Mouse (Mus musculus) liver, postnatal 0 days (tissue): Measurements from ENCODE around the gene Dlg3. TPM values are rescaled to one million over a fixed set of nuclear protein-coding genes. Genes with fewer than 3 reads are reported as not detected.

Experiments used
- ATAC-seq: fragments of 200-750 bp; cut with Nextera tagmentation; 2 replicates; pipeline ENCODE4 v1.8.0; 2017; ENCODE audit warnings: mild to moderate bottlenecking, moderate library complexity
- DNase-seq: peaks from one replicate; pipeline ENCODE4 v3.0.0-alpha.2; 2016
- H3K27ac ChIP-seq: fragments of 300-500 bp; sonication (generic); 2 replicates; pipeline ENCODE4 v1.5.1; 2014; ENCODE audit warnings: antibody characterized with exemption, moderate library complexity, mild to moderate bottlenecking, low read depth
- H3K27me3 ChIP-seq: fragments of 300-500 bp; sonication (generic); 2 replicates; pipeline ENCODE4 v1.6.1; 2014; ENCODE audit warnings: low read length, control low read depth, mixed read lengths; ENCODE audit not compliant: insufficient read depth
- H3K36me3 ChIP-seq: fragments of 300-500 bp; sonication (generic); replicated peaks from 2 replicates; pipeline ENCODE4 v1.6.1; 2014; ENCODE audit warnings: mild to moderate bottlenecking, control low read depth, low read length, moderate library complexity, mixed read lengths; ENCODE audit not compliant: insufficient read depth
- H3K4me1 ChIP-seq: fragments of 300-500 bp; sonication (generic); 2 replicates; pipeline ENCODE4 v1.6.1; 2014; ENCODE audit warnings: antibody characterized with exemption, mild to moderate bottlenecking, control low read depth; ENCODE audit not compliant: insufficient read depth
- H3K4me2 ChIP-seq: fragments of 300-500 bp; sonication (generic); 2 replicates; pipeline ENCODE4 v1.6.1; 2014; ENCODE audit warnings: low read depth, mild to moderate bottlenecking, low read length, moderate library complexity, mixed read lengths
- H3K4me3 ChIP-seq: fragments of 300-500 bp; sonication (generic); 2 replicates; pipeline ENCODE4 v1.5.1; 2014; ENCODE audit warnings: low read depth, low read length
- H3K9ac ChIP-seq: fragments of 300-500 bp; sonication (generic); replicated peaks from 2 replicates; pipeline ENCODE4 v1.6.1; 2014; ENCODE audit warnings: mild to moderate bottlenecking, moderate library complexity
- H3K9me3 ChIP-seq: fragments of 300-500 bp; sonication (generic); 2 replicates; pipeline ENCODE4 v1.6.1; 2016; ENCODE audit warnings: mild to moderate bottlenecking, control low read depth, low read length, mixed read lengths
- CTCF ChIP-seq: sonication (generic); IDR thresholded peaks from 2 replicates; pipeline ENCODE4 v1.5.1; 2016; ENCODE audit warnings: antibody characterized with exemption, low read depth
- EP300 ChIP-seq: IDR thresholded peaks from 2 replicates; pipeline ENCODE4 v1.6.1; 2016; ENCODE audit warnings: antibody characterized with exemption, low read depth, mild to moderate bottlenecking
- WGBS: fragments of 180-500 bp; shearing (Covaris S2); extraction: QIAGEN DNeasy Blood & Tissue Kit; methylation state at CpG from one replicate; pipeline ENCODE4 v1.1.7; 2014; ENCODE audit not compliant: insufficient replicate concordance; 5-methylcytosine and 5-hydroxymethylcytosine counted together
- polyA plus RNA-seq: library from polyadenylated mRNA; unstranded; fragments of >200 nt; fragmentation: Nextera tagmentation; extraction: Ambion mirVana; gene quantifications from 2 replicates; pipeline ENCODE4 v1.2.1, GENCODE M21; 2015

Dlg3 gene
- polyA plus RNA-seq: 0.42 and 0.43 TPM in 2 replicates

DNA sequence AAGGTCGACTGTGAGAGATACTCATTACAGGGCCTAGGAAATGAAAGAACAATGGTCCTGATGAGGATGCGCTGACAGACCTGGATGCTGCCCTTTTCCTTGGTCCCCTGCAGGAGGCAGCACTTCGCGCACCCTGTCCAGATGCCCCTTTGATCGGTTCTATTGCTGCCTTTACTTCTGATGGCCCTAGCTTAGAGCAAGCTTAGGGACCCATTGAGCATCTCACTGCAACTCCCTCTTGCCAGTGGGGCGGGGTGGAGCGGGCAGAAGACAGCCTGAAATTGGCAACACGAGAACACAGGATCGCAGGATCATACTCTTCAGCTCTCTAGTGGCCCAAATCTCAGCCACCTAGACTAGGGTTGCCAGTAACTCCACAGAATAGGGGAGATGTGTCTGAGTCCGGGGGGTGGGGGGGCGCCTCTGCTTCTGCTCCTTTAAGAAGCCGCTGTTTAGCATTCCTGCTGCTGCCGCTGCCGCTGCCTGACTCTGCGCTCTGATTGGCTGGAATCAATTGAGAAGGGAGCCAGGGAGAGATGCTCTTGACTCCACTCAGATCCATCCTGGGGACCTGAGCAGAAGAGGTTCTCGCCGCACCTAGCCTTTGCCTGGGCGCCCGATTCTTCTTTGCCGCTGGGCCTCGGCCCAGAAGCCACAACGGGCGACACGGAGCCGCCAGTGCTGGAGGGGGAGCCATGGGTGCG is at the start of gene Dlg3:
Dlg3 (plus strand) TSS at position 542 of the 704 bp plus-strand sequence.
- H3K27ac ChIP-seq: no peak within 1 kb of the TSS
- H3K4me1 ChIP-seq: no peaks in the 10 kb centered on the region
- no peak within 1 kb of the TSS for H3K9ac ChIP-seq
- ATAC-seq: no peak
- DNase-seq: no peak
- H3K27me3 ChIP-seq: peaks cover 27% of the 10 kb centered on the region
- no peak for TF ChIP-seq EP300
- TF ChIP-seq CTCF: peak; percentile 35
- WGBS: 21% methylated on average over 26 of the region's 26 CpGs
- H3K4me3 ChIP-seq: peak within 1 kb of the TSS; percentile 23
- no peaks in the 10 kb centered on the region for H3K36me3 ChIP-seq
- no peaks in the 10 kb centered on the region for H3K9me3 ChIP-seq
- H3K4me2 ChIP-seq: peak within 1 kb of the TSS; percentile 45

- no peak overlapping the region for H3K9ac ChIP-seq
- H3K27ac ChIP-seq: no peak overlapping the region
- ATAC-seq (no peak), DNase-seq (peak; percentile 22)
- H3K4me1 ChIP-seq: no peaks in the 10 kb centered on the region
- no peaks in the 10 kb centered on the region for H3K9me3 ChIP-seq
- TF ChIP-seq CTCF (no peak), EP300 (no peak)
- no peak overlapping the region for H3K4me2 ChIP-seq
- H3K4me3 ChIP-seq: no peak overlapping the region
- H3K27me3 ChIP-seq: no peaks in the 10 kb centered on the region
- peaks cover 9% of the 10 kb centered on the region; the same call in 1 of the 2 replicates for H3K36me3 ChIP-seq
- WGBS: 37% methylated on average over 1 of the region's 1 CpGs
Observed at GRCm38 (mm10) chrX:100728947-100729346, 38.6 kb upstream of the Dlg3 start.

- H3K9me3 ChIP-seq: no peaks in the 10 kb centered on the region
- H3K4me3 ChIP-seq: no peak within 1 kb of the TSS
- no peaks in the 10 kb centered on the region for H3K4me1 ChIP-seq
- DNase-seq (peak; percentile 24), ATAC-seq (0 out of 2 replicates have a peak, but pooled peaks have one; percentile 47)
- no peaks in the 10 kb centered on the region for H3K27me3 ChIP-seq
- no peak within 1 kb of the TSS for H3K9ac ChIP-seq
- TF ChIP-seq EP300: no peak
- peak; percentile 50 for TF ChIP-seq CTCF
- H3K4me2 ChIP-seq: peak within 1 kb of the TSS; percentile 50
- 18% methylated on average over 8 of the region's 8 CpGs for WGBS
- no peak within 1 kb of the TSS for H3K27ac ChIP-seq
- peaks cover 9% of the 10 kb centered on the region; the same call in 1 of the 2 replicates for H3K36me3 ChIP-seq
Observed at GRCm38 (mm10) chrX:100729665-100730188, 37.8 kb upstream of the Dlg3 start, which contains the start of gene Gdpd2. TSS of gene Gdpd2 (plus strand) at chrX:100729873.

DNA sequence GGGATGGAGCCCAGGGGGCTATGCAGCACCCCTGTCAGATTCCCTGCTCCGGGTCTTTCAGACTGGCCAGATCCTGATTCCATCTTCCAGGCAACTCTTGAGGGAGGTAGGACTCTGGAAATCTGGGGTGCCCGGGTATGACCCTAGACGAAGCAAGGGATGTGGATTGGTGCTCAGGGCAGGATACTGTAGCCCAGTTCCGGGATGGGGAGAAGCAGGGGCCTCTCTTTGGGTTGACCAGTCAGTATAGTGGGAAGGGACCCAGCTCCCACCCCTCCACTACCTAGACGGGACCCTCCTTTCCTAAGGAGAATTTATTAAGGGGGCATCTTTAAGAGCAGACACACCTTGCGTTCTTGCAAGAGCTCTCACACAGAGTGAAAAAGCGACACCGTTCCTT is 37.3 kb upstream of the Dlg3 start:
- Histone ChIP-seq H3K27me3 (0 out of 2 replicates have a peak, but pooled peaks cover under 1% of the 10 kb centered on the region), H3K36me3 (peaks cover 9% of the 10 kb centered on the region; the same call in 1 of the 2 replicates), H3K4me3 (no peak overlapping the region), H3K4me1 (no peaks in the 10 kb centered on the region), H3K4me2 (peak overlapping the region; percentile 50), H3K27ac (no peak overlapping the region), H3K9ac (no peak overlapping the region), H3K9me3 (no peaks in the 10 kb centered on the region)
- DNase-seq (no peak), ATAC-seq (no peak)
- WGBS: 41% methylated on average over 8 of the region's 8 CpGs
- no peak for TF ChIP-seq CTCF
- TF ChIP-seq EP300: no peak

DNA sequence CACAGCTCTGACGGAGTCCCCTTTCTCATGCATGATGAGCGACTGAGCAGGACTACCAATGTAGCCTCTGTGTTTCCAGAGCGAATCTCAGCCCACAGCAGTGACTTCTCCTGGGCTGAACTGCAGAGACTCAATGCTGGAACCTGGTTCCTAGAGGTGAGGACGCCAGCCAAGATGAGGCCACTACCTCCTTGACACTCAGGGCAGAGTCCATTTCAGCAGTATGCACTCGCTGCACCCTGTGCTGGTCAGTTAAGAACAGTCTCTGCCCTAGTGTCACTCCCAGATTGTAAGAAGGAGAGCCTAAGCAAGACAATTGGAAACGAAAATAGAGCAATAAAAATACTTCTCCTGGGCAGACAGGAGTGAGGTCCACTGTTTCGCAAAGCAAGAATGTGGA is 33.2 kb upstream of the Dlg3 start:
- Histone ChIP-seq H3K9ac (no peak overlapping the region), H3K27me3 (0 out of 2 replicates have a peak, but pooled peaks cover 9% of the 10 kb centered on the region), H3K9me3 (no peaks in the 10 kb centered on the region), H3K4me3 (no peak overlapping the region), H3K36me3 (no peaks in the 10 kb centered on the region), H3K4me2 (no peak overlapping the region), H3K27ac (no peak overlapping the region), H3K4me1 (no peaks in the 10 kb centered on the region)
- TF ChIP-seq EP300 (no peak), CTCF (no peak)
- 52% methylated on average over 7 of the region's 7 CpGs for WGBS
- ATAC-seq (no peak), DNase-seq (no peak)

DNA sequence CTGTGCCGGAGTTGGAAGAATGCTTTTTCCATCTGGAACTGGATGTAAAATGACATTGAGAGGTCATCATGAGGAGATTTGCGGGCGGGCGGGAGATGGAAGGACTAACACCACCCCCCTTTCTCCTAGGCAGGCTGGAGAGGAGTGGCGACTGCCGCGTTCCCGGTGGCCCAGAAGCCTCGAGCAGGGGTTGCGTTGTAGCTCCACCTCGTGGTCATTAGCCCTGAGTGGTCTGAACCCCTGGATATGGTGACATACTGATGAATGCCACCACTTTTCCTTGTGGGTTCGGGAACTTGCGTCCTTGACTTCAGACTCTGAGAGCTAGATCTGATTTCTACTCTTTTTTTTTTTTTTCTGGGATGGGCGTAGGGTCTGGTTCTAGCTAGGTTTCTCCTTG is 28.6 kb upstream of the Dlg3 start:
- WGBS: 12% methylated on average over 14 of the region's 14 CpGs

More for the DNA sequence above, 28.6 kb upstream of the Dlg3 start:
- ATAC-seq: peak; percentile 15; the same call in 1 of the 2 replicates
- H3K27me3 ChIP-seq: 0 out of 2 replicates have a peak, but pooled peaks cover 9% of the 10 kb centered on the region
- H3K4me3 ChIP-seq: no peak overlapping the region
- TF ChIP-seq EP300 (no peak), CTCF (peak; percentile 66)
- peak overlapping the region; percentile 58 for H3K4me2 ChIP-seq
- H3K9me3 ChIP-seq: no peaks in the 10 kb centered on the region
- no peak overlapping the region for H3K27ac ChIP-seq
- no peaks in the 10 kb centered on the region for H3K4me1 ChIP-seq
- no peak overlapping the region for H3K9ac ChIP-seq
- DNase-seq: peak; percentile 57
- H3K36me3 ChIP-seq: no peaks in the 10 kb centered on the region
